Mouse (Mus musculus): ENCODE measurements at regions not wholly inside any gene's neighbourhood (a gene's known extent, or its start where the extent isn't known, plus 50 kb on each side); places are given as distances from the start of the nearest gene placed in this dataset.
A peak's percentile ranks its signal among the peaks of the same experiment; 100 is the strongest.

GRCm38 (mm10) chr10:56643376-56644135 is 266.4 kb downstream of the Gja1 start:
- Histone ChIP-seq H3K4me3 (ENCODE audit: insufficient read depth, low read length) (no peak overlapping the region), H3K4me1 (ENCODE audit: control insufficient read depth, insufficient read depth, low read length) (peaks cover 5% of the 10 kb centered on the region), H3K27ac (ENCODE audit: insufficient read depth, low read length) (peak overlapping the region; percentile 47)
- TF ChIP-seq POLR2A (IDR thresholded peaks at IDR 0.05; ENCODE audit: low read depth, low read length) (no peak), CTCF (IDR thresholded peaks at IDR 0.05; ENCODE audit: borderline replicate concordance, insufficient read depth, low read length) (no peak)

GRCm38 (mm10) chr10:56660501-56660900 is 283.4 kb downstream of the Gja1 start:
- TF ChIP-seq POLR2A (IDR thresholded peaks at IDR 0.05; ENCODE audit: low read depth, low read length) (no peak), CTCF (IDR thresholded peaks at IDR 0.05; ENCODE audit: borderline replicate concordance, insufficient read depth, low read length) (no peak)
- Histone ChIP-seq H3K4me1 (ENCODE audit: control insufficient read depth, insufficient read depth, low read length) (no peaks in the 10 kb centered on the region), H3K4me3 (ENCODE audit: insufficient read depth, low read length) (no peak overlapping the region), H3K27ac (ENCODE audit: insufficient read depth, low read length) (no peak overlapping the region; the same call in 1 of the 2 replicates)

DNA sequence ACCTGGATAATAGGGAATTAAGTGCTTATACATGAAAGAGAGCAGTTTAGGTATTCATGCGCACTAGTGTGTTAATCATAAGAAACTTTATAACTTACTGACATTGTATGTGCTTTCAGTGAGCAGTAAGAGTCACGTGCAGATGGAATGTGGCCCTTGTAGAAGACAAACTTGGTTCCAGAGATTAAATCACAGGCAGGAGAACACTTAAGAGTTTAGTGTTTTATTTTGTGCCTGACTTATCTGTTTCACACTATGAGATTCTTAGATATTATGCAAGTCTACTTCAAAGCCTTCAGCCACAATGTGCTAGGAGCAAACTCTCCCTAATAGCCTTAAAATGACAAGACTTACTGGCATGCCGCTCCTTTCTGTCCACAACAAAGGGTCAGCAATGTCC is 296.8 kb downstream of the Gja1 start:
- no peak overlapping the region for H3K27ac ChIP-seq (ENCODE audit: insufficient read depth, low read length)
- no peak overlapping the region for H3K4me3 ChIP-seq (ENCODE audit: insufficient read depth, low read length)
- no peak for TF ChIP-seq POLR2A (IDR thresholded peaks at IDR 0.05; ENCODE audit: low read depth, low read length)
- TF ChIP-seq CTCF (IDR thresholded peaks at IDR 0.05; ENCODE audit: borderline replicate concordance, insufficient read depth, low read length): no peak
- H3K4me1 ChIP-seq (ENCODE audit: control insufficient read depth, insufficient read depth, low read length): no peaks in the 10 kb centered on the region

GRCm38 (mm10) chr10:56682901-56683300 is 305.8 kb downstream of the Gja1 start:
- no peaks in the 10 kb centered on the region for H3K4me1 ChIP-seq (ENCODE audit: control insufficient read depth, insufficient read depth, low read length)
- TF ChIP-seq POLR2A (IDR thresholded peaks at IDR 0.05; ENCODE audit: low read depth, low read length) (no peak), CTCF (IDR thresholded peaks at IDR 0.05; ENCODE audit: borderline replicate concordance, insufficient read depth, low read length) (no peak)
- H3K4me3 ChIP-seq (ENCODE audit: insufficient read depth, low read length): no peak overlapping the region
- H3K27ac ChIP-seq (ENCODE audit: insufficient read depth, low read length): no peak overlapping the region

DNA sequence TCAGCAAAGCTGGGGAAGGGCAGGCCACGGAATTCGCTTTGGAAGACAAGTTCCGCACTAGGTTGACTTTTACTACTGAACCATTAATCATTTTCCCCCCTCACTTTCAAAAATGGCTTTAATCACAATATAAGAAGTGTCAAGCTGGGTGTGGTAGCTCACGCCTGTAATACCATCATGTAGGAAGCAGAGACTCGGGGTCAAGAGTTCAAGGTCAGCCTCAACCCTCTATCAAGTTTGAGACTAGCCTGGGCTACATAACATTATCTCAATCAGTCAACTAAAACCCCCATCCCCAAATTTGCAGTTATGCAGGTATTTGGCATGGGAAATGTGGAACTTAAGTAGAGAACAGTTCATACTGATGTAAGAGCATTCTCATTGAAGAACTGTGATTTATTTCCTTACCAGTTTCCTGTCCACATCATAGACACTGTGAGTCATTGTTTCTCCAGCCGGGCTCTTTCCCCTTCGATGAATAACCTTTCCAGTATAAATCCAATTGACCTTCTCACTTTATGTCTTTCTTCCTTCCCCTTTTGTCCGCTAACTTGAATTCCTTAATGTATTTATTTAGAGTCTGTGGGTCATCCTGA is 308.6 kb downstream of the Gja1 start:
- TF ChIP-seq CTCF (IDR thresholded peaks at IDR 0.05; ENCODE audit: borderline replicate concordance, insufficient read depth, low read length) (no peak), POLR2A (IDR thresholded peaks at IDR 0.05; ENCODE audit: low read depth, low read length) (no peak)
- H3K4me1 ChIP-seq (ENCODE audit: control insufficient read depth, insufficient read depth, low read length): no peaks in the 10 kb centered on the region
- H3K27ac ChIP-seq (ENCODE audit: insufficient read depth, low read length): 0 out of 2 replicates have a peak overlapping the region, but pooled peaks have one; percentile 24
- no peak overlapping the region for H3K4me3 ChIP-seq (ENCODE audit: insufficient read depth, low read length)

GRCm38 (mm10) chr10:56691467-56691866 is 314.3 kb downstream of the Gja1 start:
- TF ChIP-seq CTCF (IDR thresholded peaks at IDR 0.05; ENCODE audit: borderline replicate concordance, insufficient read depth, low read length) (no peak), POLR2A (IDR thresholded peaks at IDR 0.05; ENCODE audit: low read depth, low read length) (no peak)
- no peak overlapping the region for H3K27ac ChIP-seq (ENCODE audit: insufficient read depth, low read length)
- no peaks in the 10 kb centered on the region for H3K4me1 ChIP-seq (ENCODE audit: control insufficient read depth, insufficient read depth, low read length)
- H3K4me3 ChIP-seq (ENCODE audit: insufficient read depth, low read length): no peak overlapping the region

DNA sequence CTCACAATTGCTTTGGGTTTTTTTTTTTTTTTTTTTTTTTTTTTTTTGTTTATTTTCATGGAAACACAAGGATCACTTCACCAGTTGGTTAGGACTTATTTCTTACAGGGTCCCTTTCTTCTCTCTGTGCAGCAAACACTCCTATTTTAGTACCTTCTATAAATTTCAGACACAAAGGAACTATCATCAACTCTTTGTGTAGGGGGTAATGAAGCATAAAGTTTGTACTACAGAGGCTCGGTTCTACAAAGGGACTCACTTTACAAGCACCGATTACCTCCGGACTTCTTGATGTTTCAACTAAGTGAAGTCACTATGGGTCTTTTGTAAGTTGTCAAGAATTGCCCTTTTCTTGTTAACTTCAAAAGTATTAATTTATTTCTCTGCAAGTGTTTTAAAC is 318.0 kb downstream of the Gja1 start:
- no peaks in the 10 kb centered on the region for H3K4me1 ChIP-seq (ENCODE audit: control insufficient read depth, insufficient read depth, low read length)
- no peak overlapping the region for H3K4me3 ChIP-seq (ENCODE audit: insufficient read depth, low read length)
- TF ChIP-seq POLR2A (IDR thresholded peaks at IDR 0.05; ENCODE audit: low read depth, low read length): no peak
- no peak for TF ChIP-seq CTCF (IDR thresholded peaks at IDR 0.05; ENCODE audit: borderline replicate concordance, insufficient read depth, low read length)
- no peak overlapping the region for H3K27ac ChIP-seq (ENCODE audit: insufficient read depth, low read length)

GRCm38 (mm10) chr10:56700126-56700525 is 323.0 kb downstream of the Gja1 start:
- no peak overlapping the region for H3K4me3 ChIP-seq (ENCODE audit: insufficient read depth, low read length)
- H3K4me1 ChIP-seq (ENCODE audit: control insufficient read depth, insufficient read depth, low read length): no peaks in the 10 kb centered on the region
- no peak for TF ChIP-seq POLR2A (IDR thresholded peaks at IDR 0.05; ENCODE audit: low read depth, low read length)
- TF ChIP-seq CTCF (IDR thresholded peaks at IDR 0.05; ENCODE audit: borderline replicate concordance, insufficient read depth, low read length): no peak
- H3K27ac ChIP-seq (ENCODE audit: insufficient read depth, low read length): no peak overlapping the region

DNA sequence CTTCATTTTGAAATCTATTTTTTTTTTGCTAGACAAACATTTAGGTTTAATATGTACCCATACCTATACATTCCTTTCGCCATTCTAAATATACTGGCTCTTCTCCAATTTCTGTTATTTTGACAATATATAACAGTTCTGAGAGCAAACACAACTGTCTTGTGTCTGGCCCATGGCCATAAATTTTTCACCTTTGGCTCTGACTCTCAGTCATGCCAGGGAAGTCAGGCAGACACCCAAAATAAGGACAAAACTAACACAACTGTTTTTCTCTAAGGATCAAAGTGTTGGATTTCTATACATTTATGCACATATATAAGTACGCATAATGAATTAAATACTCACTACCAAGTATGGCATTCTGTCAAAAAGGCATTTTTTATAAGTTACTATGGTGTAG is 331.3 kb downstream of the Gja1 start:
- Histone ChIP-seq H3K4me3 (ENCODE audit: insufficient read depth, low read length) (no peak overlapping the region), H3K4me1 (ENCODE audit: control insufficient read depth, insufficient read depth, low read length) (no peaks in the 10 kb centered on the region), H3K27ac (ENCODE audit: insufficient read depth, low read length) (no peak overlapping the region)
- TF ChIP-seq CTCF (IDR thresholded peaks at IDR 0.05; ENCODE audit: borderline replicate concordance, insufficient read depth, low read length) (no peak), POLR2A (IDR thresholded peaks at IDR 0.05; ENCODE audit: low read depth, low read length) (no peak)

- Histone ChIP-seq H3K27ac (ENCODE audit: insufficient read depth, low read length) (no peak overlapping the region), H3K4me1 (ENCODE audit: control insufficient read depth, insufficient read depth, low read length) (no peaks in the 10 kb centered on the region), H3K4me3 (ENCODE audit: insufficient read depth, low read length) (no peak overlapping the region)
- no peak for TF ChIP-seq POLR2A (IDR thresholded peaks at IDR 0.05; ENCODE audit: low read depth, low read length)
- no peak for TF ChIP-seq CTCF (IDR thresholded peaks at IDR 0.05; ENCODE audit: borderline replicate concordance, insufficient read depth, low read length)
These were observed 331.8 kb downstream of the Gja1 start for GRCm38 (mm10) chr10:56708886-56709285.
